Mouse (Mus musculus): Measurements from ENCODE around the gene Gm21974.
"Not testable (repeated sequence)": the region's sequence is repeated elsewhere in the genome, so short reads cannot be mapped to it uniquely, and the experiment has no call there.

Gm21974 gene

GRCm38 (mm10) chr7:127908656-127909055 is 13.4 kb upstream of the Gm21974 start:
- Histone ChIP-seq H3K27me3 (ENCODE audit: insufficient read depth, low read length) (no peaks in the 10 kb centered on the region), H3K36me3 (ENCODE audit: insufficient read depth, low read length) (peaks cover 61% of the 10 kb centered on the region), H3K4me1 (replicated peaks; ENCODE audit: low read depth, low read length) (peaks cover 39% of the 10 kb centered on the region), H3K9me3 (ENCODE audit: low read length) (no peaks in the 10 kb centered on the region), H3K4me3 (replicated peaks; ENCODE audit: low read length) (no peak overlapping the region)
- no peak for TF ChIP-seq CTCF (conservative IDR thresholded peaks at IDR 0.05; ENCODE audit: low read length)
- TF ChIP-seq POU5F1 (IDR thresholded peaks at IDR 0.05; ENCODE audit: borderline replicate concordance, low read length): no peak
- no peak for TF ChIP-seq NANOG (IDR thresholded peaks at IDR 0.05; ENCODE audit: borderline replicate concordance, low read length)

- peaks cover 32% of the 10 kb centered on the region for H3K4me1 ChIP-seq (replicated peaks; ENCODE audit: low read depth, low read length)
- H3K9me3 ChIP-seq (ENCODE audit: low read length): no peaks in the 10 kb centered on the region
- H3K36me3 ChIP-seq (ENCODE audit: insufficient read depth, low read length): peaks cover 61% of the 10 kb centered on the region
- no peak overlapping the region for H3K4me3 ChIP-seq (replicated peaks; ENCODE audit: low read length)
- H3K27me3 ChIP-seq (ENCODE audit: insufficient read depth, low read length): no peaks in the 10 kb centered on the region
- no peak for TF ChIP-seq CTCF (conservative IDR thresholded peaks at IDR 0.05; ENCODE audit: low read length)
- TF ChIP-seq POU5F1 (IDR thresholded peaks at IDR 0.05; ENCODE audit: borderline replicate concordance, low read length): no peak
- no peak for TF ChIP-seq NANOG (IDR thresholded peaks at IDR 0.05; ENCODE audit: borderline replicate concordance, low read length)
Observed at GRCm38 (mm10) chr7:127907939-127908338, 12.7 kb upstream of the Gm21974 start.

- peaks cover 44% of the 10 kb centered on the region for H3K36me3 ChIP-seq (ENCODE audit: insufficient read depth, low read length)
- peak within 1 kb of the TSS; percentile 96 for H3K4me3 ChIP-seq (replicated peaks; ENCODE audit: low read length)
- H3K9me3 ChIP-seq (ENCODE audit: low read length): no peaks in the 10 kb centered on the region
- no peaks in the 10 kb centered on the region for H3K27me3 ChIP-seq (ENCODE audit: insufficient read depth, low read length)
- H3K4me1 ChIP-seq (replicated peaks; ENCODE audit: low read depth, low read length): peaks cover 31% of the 10 kb centered on the region
- TF ChIP-seq POU5F1 (IDR thresholded peaks at IDR 0.05; ENCODE audit: borderline replicate concordance, low read length): no peak
Observed at GRCm38 (mm10) chr7:127903971-127904796, 8.9 kb upstream of the Gm21974 start, which contains the start of gene Bckdk. Bckdk (plus strand) TSS chr7:127904082.

GRCm38 (mm10) chr7:127901772-127902171 is 6.5 kb upstream of the Gm21974 start:
- Histone ChIP-seq H3K4me1 (replicated peaks; ENCODE audit: low read depth, low read length) (peaks cover 49% of the 10 kb centered on the region), H3K4me3 (replicated peaks; ENCODE audit: low read length) (no peak overlapping the region), H3K36me3 (ENCODE audit: insufficient read depth, low read length) (peaks cover 20% of the 10 kb centered on the region), H3K9me3 (ENCODE audit: low read length) (no peaks in the 10 kb centered on the region), H3K27me3 (ENCODE audit: insufficient read depth, low read length) (no peaks in the 10 kb centered on the region)
- TF ChIP-seq CTCF (conservative IDR thresholded peaks at IDR 0.05; ENCODE audit: low read length) (no peak), NANOG (IDR thresholded peaks at IDR 0.05; ENCODE audit: borderline replicate concordance, low read length) (no peak), POU5F1 (IDR thresholded peaks at IDR 0.05; ENCODE audit: borderline replicate concordance, low read length) (no peak)

GRCm38 (mm10) chr7:127899997-127900396 is 4.7 kb upstream of the Gm21974 start:
- Histone ChIP-seq H3K27me3 (ENCODE audit: insufficient read depth, low read length) (no peaks in the 10 kb centered on the region), H3K36me3 (ENCODE audit: insufficient read depth, low read length) (peaks cover 2% of the 10 kb centered on the region), H3K4me1 (replicated peaks; ENCODE audit: low read depth, low read length) (peaks cover 50% of the 10 kb centered on the region), H3K4me3 (replicated peaks; ENCODE audit: low read length) (no peak overlapping the region), H3K9me3 (ENCODE audit: low read length) (no peaks in the 10 kb centered on the region)
- no peak for TF ChIP-seq POU5F1 (IDR thresholded peaks at IDR 0.05; ENCODE audit: borderline replicate concordance, low read length)
- no peak for TF ChIP-seq CTCF (conservative IDR thresholded peaks at IDR 0.05; ENCODE audit: low read length)
- TF ChIP-seq NANOG (IDR thresholded peaks at IDR 0.05; ENCODE audit: borderline replicate concordance, low read length): no peak

- TF ChIP-seq CTCF (conservative IDR thresholded peaks at IDR 0.05; ENCODE audit: low read length): no peak
- TF ChIP-seq POU5F1 (IDR thresholded peaks at IDR 0.05; ENCODE audit: borderline replicate concordance, low read length): no peak
- no peak for TF ChIP-seq NANOG (IDR thresholded peaks at IDR 0.05; ENCODE audit: borderline replicate concordance, low read length)
- Histone ChIP-seq H3K36me3 (ENCODE audit: insufficient read depth, low read length) (peaks cover 12% of the 10 kb centered on the region), H3K4me1 (replicated peaks; ENCODE audit: low read depth, low read length) (peaks cover 55% of the 10 kb centered on the region), H3K27me3 (ENCODE audit: insufficient read depth, low read length) (no peaks in the 10 kb centered on the region), H3K9me3 (ENCODE audit: low read length) (no peaks in the 10 kb centered on the region), H3K4me3 (replicated peaks; ENCODE audit: low read length) (no peak overlapping the region)
Observed at GRCm38 (mm10) chr7:127898179-127898956, 3.1 kb upstream of the Gm21974 start.

GRCm38 (mm10) chr7:127897542-127897941 is 2.3 kb upstream of the Gm21974 start:
- Histone ChIP-seq H3K27me3 (ENCODE audit: insufficient read depth, low read length) (no peaks in the 10 kb centered on the region), H3K36me3 (ENCODE audit: insufficient read depth, low read length) (peaks cover 20% of the 10 kb centered on the region), H3K9me3 (ENCODE audit: low read length) (no peaks in the 10 kb centered on the region), H3K4me3 (replicated peaks; ENCODE audit: low read length) (no peak overlapping the region), H3K4me1 (replicated peaks; ENCODE audit: low read depth, low read length) (peaks cover 55% of the 10 kb centered on the region)
- no peak for TF ChIP-seq NANOG (IDR thresholded peaks at IDR 0.05; ENCODE audit: borderline replicate concordance, low read length)
- no peak for TF ChIP-seq POU5F1 (IDR thresholded peaks at IDR 0.05; ENCODE audit: borderline replicate concordance, low read length)
- no peak for TF ChIP-seq CTCF (conservative IDR thresholded peaks at IDR 0.05; ENCODE audit: low read length)

- peak; percentile 95 for TF ChIP-seq CTCF (conservative IDR thresholded peaks at IDR 0.05; ENCODE audit: low read length)
- no peak for TF ChIP-seq POU5F1 (IDR thresholded peaks at IDR 0.05; ENCODE audit: borderline replicate concordance, low read length)
- H3K9me3 ChIP-seq (ENCODE audit: low read length): no peaks in the 10 kb centered on the region
- H3K36me3 ChIP-seq (ENCODE audit: insufficient read depth, low read length): peaks cover 32% of the 10 kb centered on the region
Observed at GRCm38 (mm10) chr7:127896384-127896783, 1.1 kb upstream of the Gm21974 start.

GRCm38 (mm10) chr7:127895891-127896290 is 637 bp upstream of the Gm21974 start:
- H3K4me1 ChIP-seq (replicated peaks; ENCODE audit: low read depth, low read length): peaks cover 59% of the 10 kb centered on the region
- H3K27me3 ChIP-seq (ENCODE audit: insufficient read depth, low read length); H3K9me3 ChIP-seq (ENCODE audit: low read length): not testable (repeated sequence)
- peaks cover 36% of the 10 kb centered on the region for H3K36me3 ChIP-seq (ENCODE audit: insufficient read depth, low read length)
- peak overlapping the region; percentile 92 for H3K4me3 ChIP-seq (replicated peaks; ENCODE audit: low read length)

More at GRCm38 (mm10) chr7:127896384-127896783, 1.1 kb upstream of the Gm21974 start:
- Histone ChIP-seq H3K4me3 (replicated peaks; ENCODE audit: low read length) (peak overlapping the region; percentile 92), H3K27me3 (ENCODE audit: insufficient read depth, low read length) (no peaks in the 10 kb centered on the region), H3K4me1 (replicated peaks; ENCODE audit: low read depth, low read length) (peaks cover 55% of the 10 kb centered on the region)

Data from E14TG2a.4 (cell line).